Mouse (Mus musculus) frontal cortex, postnatal 36 days (tissue): Measurements from ENCODE around the gene Ptgs1.

Experiments used
- DNase-seq, 2 experiments: peaks; one replicate each; pipeline ENCODE4 v3.0.0; 2022; ENCODE audit warnings: low spot score in 2 of 2

The Ptgs1 gene

GRCm38 (mm10) chr2:36214425-36214824 lies 15.8 kb upstream of the Ptgs1 start:
- DNase-seq, result no peak

- DNase-seq, result no peak
These were observed 15.0 kb upstream of the Ptgs1 start for GRCm38 (mm10) chr2:36215203-36215739.

- no peak for DNase-seq
These were observed 13.7 kb upstream of the Ptgs1 start for GRCm38 (mm10) chr2:36216546-36216945.

GRCm38 (mm10) chr2:36216953-36217573 lies 13.2 kb upstream of the Ptgs1 start:
- no peak for DNase-seq

- no peak for DNase-seq
These were observed 12.5 kb upstream of the Ptgs1 start for GRCm38 (mm10) chr2:36217692-36218233.

GRCm38 (mm10) chr2:36220106-36220505 lies 10.1 kb upstream of the Ptgs1 start:
- DNase-seq, result no peak

- DNase-seq, result no peak
These were observed 9.3 kb upstream of the Ptgs1 start for GRCm38 (mm10) chr2:36220891-36221290.

- no peak for DNase-seq
These were observed 7.9 kb upstream of the Ptgs1 start for GRCm38 (mm10) chr2:36222168-36222848.

- DNase-seq, result no peak
These were observed 6.8 kb upstream of the Ptgs1 start for GRCm38 (mm10) chr2:36223436-36223835.

GRCm38 (mm10) chr2:36224153-36224552 lies 6.1 kb upstream of the Ptgs1 start:
- DNase-seq, result no peak

GRCm38 (mm10) chr2:36224599-36224998 lies 5.6 kb upstream of the Ptgs1 start:
- no peak for DNase-seq

GRCm38 (mm10) chr2:36230967-36231366 lies 741 bp downstream of the Ptgs1 start:
- no peak for DNase-seq

GRCm38 (mm10) chr2:36234526-36235368 lies 4.5 kb downstream of the Ptgs1 start:
- DNase-seq, result no peak

- DNase-seq, result no peak
These were observed 5.7 kb downstream of the Ptgs1 start for GRCm38 (mm10) chr2:36235917-36236316.

- DNase-seq, result no peak
These were observed 6.7 kb downstream of the Ptgs1 start for GRCm38 (mm10) chr2:36236889-36237288.

GRCm38 (mm10) chr2:36237557-36237956 lies 7.3 kb downstream of the Ptgs1 start:
- no peak for DNase-seq

- no peak for DNase-seq
These were observed 8.2 kb downstream of the Ptgs1 start for GRCm38 (mm10) chr2:36238467-36238866.

- no peak for DNase-seq
These were observed 8.7 kb downstream of the Ptgs1 start for GRCm38 (mm10) chr2:36238951-36239350.

- DNase-seq, result no peak
These were observed 12.3 kb downstream of the Ptgs1 start for GRCm38 (mm10) chr2:36242514-36242913.

- no peak for DNase-seq
These were observed 13.2 kb downstream of the Ptgs1 start for GRCm38 (mm10) chr2:36243296-36243891.

GRCm38 (mm10) chr2:36243892-36244309 lies 13.7 kb downstream of the Ptgs1 start:
- DNase-seq, result no peak

GRCm38 (mm10) chr2:36244705-36245104 lies 14.5 kb downstream of the Ptgs1 start:
- DNase-seq, result no peak
